Mouse (Mus musculus): Measurements from ENCODE around the gene Sigirr.

The Sigirr gene

GRCm38 (mm10) chr7:141097177-141097576, 3.2 kb downstream of the Sigirr start:
- DNase-seq (ENCODE audit: low read depth, low spot score), result no peak

DNA sequence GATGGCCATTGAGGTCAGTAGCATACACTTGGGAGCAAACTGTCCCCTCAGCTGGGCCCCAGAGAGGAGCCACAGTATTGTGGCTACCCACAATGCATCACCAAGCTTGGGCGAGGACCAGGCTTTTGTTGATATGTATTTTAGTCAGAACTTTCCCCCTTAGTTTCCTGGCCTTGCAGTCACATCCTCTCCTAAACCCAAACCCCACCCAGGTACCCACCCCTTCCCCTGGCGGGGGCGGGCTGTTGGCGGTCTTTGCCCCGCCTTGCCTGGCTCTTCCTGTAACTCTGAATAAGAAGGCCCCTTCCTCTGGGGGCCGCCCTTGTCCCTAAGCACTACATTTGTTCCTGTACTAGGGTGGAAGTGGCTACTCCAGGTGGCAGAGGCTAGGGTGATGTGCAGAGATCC, 3.7 kb downstream of the Sigirr start:
- no peak for DNase-seq (ENCODE audit: low read depth, low spot score)

DNA sequence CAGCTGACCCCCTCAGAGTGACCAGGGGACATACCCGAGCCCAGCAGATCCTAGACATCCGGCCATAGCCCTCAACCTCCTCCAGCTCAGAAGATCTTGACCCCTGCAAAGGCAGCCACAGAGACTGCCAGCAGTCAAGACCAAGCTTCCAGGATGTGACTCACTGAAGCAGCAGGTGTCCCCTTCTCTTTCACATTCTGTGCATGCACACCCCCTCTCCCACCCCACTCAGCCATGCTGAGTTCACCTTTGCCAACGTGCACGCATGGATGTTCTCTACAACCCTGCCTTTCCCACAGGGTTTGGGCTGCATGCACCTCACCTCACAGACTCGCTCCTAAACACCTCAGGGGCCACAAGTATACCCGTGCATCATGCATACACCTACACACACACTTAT, 4.4 kb downstream of the Sigirr start:
- no peak for DNase-seq (ENCODE audit: low read depth, low spot score)

GRCm38 (mm10) chr7:141094487-141095205, 5.7 kb downstream of the Sigirr start:
- DNase-seq (ENCODE audit: low read depth, low spot score), result no peak

- no peak for DNase-seq (ENCODE audit: low read depth, low spot score)
Measured at GRCm38 (mm10) chr7:141093950-141094349, 6.4 kb downstream of the Sigirr start.

DNA sequence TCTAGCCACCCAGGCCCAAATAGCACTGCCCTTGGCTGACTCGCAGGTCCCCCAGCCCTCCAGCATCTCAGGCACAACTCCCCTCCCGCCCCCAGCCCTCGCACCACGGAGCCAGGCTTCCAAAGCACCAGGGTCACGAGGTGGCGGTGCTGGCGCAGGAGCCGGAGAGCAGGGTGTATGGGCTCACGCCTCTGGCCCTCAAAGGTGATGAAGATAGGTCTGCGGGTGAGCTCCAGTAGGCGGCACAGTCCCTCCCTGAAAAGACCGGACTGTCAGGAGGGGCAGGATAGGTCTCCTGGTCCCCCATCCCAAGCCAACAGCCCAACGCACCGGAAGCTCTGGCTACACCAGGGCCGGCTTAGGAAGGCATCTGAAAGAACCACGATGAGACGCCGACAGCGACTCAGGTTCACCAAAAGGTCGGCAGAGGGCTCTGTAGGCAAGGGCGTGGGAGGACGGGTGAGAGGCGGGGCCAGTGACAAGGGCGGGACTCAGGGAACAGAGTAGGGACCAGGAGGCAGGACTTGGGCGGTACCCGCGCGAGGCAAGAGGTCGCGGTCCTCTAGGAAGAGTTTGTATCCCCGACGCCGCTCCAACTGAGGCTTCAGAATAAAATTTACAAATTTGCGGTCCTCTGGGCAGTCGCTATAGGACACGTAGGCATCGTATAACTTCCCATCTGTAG, 8.2 kb downstream of the Sigirr start:
- peak; percentile 69 for DNase-seq (ENCODE audit: low read depth, low spot score)

DNA sequence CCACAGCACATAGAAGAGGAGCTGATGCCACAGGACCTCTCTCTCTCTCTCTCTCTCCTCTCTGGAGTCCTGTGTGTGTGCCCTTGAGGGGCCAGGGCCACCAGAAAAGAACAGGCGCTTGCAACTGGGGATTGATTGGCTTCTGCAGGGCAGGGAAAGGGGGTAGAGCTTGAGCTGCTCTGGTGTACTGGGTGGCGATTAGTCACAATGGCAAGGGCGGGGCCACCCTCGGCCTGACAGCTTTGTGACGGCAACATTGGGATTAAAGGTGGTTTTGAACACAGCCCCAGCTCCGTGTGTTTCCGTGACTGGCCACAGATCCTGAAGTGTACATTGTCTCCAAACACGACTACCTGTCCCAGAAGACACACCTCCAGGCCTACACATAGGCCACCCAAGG, 10.1 kb downstream of the Sigirr start:
- no peak for DNase-seq (ENCODE audit: low read depth, low spot score)

DNA sequence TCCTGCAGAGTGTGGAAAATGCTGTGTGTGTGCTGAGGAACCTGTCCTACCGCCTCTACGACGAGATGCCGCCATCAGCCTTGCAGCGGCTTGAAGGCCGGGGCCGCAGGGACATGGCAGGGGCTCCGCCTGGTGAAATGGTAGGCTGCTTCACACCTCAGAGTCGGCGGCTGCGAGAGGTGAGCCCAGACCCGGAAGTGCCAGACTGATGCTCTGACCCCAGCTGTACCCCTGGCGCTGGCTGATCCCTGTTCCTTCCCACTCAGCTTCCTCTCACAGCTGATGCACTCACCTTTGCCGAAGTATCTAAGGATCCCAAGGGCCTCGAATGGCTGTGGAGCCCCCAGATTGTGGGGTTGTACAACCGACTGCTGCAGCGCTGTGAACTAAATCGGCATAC, 11.9 kb downstream of the Sigirr start:
- DNase-seq (ENCODE audit: low read depth, low spot score), result no peak

DNA sequence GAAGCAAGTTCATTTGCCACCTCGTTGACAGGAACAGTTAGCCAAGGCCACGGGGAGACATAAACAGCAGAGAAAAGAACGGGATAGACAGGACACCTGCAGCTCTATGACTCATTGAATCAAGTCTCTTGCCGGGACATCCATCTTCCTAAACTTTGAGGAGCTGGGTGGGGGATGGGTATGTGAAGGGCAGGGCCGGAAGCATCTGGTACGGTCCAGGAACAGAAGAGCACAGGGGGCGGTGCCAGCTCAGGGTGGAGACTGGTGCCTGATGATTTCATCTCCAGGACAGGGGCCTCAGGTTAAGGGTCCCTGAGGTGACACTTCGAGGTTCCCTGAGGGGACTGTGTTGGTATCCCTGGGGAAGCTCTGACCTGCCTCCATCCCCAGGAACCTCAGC, 12.5 kb downstream of the Sigirr start:
- DNase-seq (ENCODE audit: low read depth, low spot score), result no peak

DNA sequence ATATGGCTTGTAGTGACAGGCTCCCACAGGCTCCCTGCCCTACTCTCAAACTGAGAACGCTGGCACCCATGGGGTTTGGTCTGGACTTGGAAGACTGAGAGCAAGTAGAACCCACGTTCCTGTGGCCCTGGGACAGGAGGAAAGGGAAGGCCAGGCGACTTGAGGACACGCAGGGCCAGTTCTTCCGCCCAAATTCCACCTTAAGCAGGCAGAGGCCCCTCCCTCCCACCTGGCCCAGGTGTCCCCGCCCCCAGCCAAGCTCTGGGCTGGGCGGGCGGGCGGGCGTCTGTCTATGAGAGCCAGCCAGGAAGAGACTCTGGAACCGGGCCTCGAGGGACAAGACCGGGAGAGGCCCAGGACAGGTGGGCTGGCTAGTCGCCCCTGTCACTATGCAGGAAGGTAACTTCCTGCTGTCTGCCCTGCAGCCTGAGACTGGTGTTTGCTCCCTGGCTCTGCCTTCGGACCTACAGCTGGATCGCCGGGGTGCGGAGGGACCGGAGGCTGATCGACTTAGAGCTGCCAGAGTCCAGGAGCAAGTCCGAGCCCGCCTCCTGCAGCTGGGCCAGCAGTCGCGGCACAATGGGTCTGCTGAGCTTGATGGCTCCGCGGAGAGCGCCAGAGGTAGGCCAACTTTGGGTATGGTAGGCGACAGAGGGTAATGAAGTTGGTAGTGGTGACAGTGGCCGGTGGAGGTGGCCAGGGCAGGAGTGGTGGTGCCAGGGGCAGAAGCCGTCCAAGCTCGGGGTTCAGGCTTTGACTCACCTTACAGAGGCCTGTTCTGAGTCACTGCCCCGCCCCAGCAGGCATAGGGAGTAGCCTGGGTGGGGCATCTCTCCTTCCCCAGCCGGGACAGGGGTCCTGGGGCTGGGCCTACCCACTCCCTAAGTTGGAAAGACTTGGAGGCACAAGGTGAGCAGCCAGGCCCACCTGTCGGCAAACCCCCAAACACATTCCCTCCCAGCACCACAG, 20.6 kb downstream of the Sigirr start:
- DNase-seq (ENCODE audit: low read depth, low spot score), result no peak

DNA sequence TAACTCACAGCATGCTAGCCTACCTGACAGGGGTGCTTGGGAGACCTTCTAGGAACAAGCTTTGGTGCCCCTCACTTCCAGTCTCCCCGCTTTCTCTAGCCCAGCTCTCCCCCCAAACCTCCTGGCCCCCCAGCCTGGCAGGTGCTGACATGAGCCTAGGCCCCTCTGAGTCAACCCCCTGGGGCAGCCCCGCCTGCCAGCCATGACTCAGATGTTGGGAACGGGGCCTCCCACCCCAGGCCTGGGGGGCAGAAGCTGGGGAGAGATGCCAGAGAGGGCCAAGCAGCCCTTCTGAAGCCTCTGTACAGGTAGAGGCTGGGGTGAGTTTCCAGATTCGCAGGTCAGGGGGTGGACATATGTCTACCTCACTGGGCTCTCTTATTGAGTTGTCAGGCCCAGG, 21.5 kb downstream of the Sigirr start:
- no peak for DNase-seq (ENCODE audit: low read depth, low spot score)

- no peak for DNase-seq (ENCODE audit: low read depth, low spot score)
Measured at GRCm38 (mm10) chr7:141077841-141078240, 22.5 kb downstream of the Sigirr start, which contains the start of gene Pkp3. Gene Pkp3 (plus strand): TSS chr7:141078218.

- no peak for DNase-seq (ENCODE audit: low read depth, low spot score)
Measured at GRCm38 (mm10) chr7:141073782-141074181, 26.6 kb downstream of the Sigirr start.

- no peak for DNase-seq (ENCODE audit: low read depth, low spot score)
Measured at GRCm38 (mm10) chr7:141072017-141072745, 28.2 kb downstream of the Sigirr start.

DNA sequence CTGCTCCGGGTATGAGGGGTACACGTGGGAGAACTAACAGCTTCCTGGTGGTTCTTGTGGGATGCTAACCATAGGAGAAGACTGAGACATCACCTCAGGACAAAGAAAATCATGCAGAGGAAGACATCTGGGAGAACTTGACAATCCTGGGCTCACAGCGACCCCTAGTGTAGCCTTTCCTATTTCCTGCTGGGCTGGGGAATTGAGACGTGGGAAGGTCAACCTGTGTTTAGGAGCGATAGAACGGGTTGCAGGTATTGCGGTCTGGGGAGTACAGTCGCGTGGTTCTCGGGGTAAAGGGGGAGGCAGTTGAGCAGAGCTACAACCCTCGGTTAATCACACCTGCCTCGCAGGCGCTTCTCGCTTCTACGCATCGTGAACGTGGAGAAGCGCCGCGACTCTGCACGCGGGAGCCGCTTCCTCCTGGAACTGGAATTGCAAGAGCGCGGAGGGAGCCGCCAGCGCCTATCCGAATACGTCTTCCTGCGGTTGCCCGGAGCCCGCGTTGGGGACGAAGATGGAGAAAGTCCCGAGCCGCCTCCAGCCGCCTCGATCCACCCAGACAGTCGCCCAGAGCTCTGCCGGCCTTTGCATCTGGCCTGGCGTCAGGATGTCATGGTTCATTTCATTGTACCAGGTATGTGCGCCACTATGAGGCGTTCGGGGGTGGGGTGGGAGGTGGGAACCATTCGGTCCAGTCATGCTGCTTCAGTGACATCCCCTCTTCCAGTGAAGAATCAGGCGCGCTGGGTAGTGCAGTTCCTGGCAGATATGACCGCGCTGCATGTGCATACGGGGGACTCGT, 30.1 kb downstream of the Sigirr start:
- peak; percentile 79 for DNase-seq (ENCODE audit: low read depth, low spot score)

GRCm38 (mm10) chr7:141068351-141068750, 32.0 kb downstream of the Sigirr start:
- no peak for DNase-seq (ENCODE audit: low read depth, low spot score)

GRCm38 (mm10) chr7:141064576-141064975, 35.8 kb downstream of the Sigirr start:
- DNase-seq (ENCODE audit: low read depth, low spot score), result no peak

DNA sequence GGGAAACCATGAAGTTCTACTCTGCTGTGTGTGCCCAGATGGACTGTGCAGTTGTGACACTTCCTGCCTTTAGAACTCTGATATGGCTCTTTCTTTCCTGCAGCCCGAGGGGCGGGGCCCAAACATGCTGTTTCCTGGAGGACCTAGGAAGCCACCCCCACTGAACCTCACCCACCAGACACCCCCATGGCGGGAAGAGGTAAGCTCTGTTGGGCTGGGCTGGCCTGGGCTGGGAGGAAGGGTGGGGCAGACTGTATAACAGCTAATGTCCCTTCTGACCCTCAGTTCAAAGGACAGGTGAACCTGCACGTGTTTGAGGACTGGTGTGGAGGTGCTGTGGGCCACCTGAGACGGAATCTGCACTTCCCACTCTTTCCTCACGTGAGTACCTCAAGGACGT, 36.2 kb downstream of the Sigirr start:
- no peak for DNase-seq (ENCODE audit: low read depth, low spot score)

DNA sequence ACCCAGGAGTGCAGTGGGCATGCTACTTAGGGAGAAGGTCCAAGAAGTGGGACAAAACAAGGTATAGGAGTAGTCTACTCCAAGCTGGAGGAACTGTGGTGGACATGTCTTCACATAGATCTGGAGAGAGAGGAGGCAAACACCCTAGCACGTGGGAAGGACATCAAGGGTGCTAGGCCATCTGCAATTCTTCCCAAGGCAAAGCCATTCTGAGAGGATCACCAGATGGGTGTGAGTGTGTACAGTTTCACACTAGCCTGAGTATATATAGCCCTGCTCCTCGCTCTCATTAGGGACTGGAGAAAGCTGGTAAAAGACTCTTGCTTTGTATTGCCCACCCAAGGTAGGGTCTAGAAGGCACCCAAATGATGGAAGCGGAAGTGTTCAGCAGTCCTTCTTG, 37.0 kb downstream of the Sigirr start:
- DNase-seq (ENCODE audit: low read depth, low spot score), result no peak

GRCm38 (mm10) chr7:141062525-141062924, 37.8 kb downstream of the Sigirr start:
- DNase-seq (ENCODE audit: low read depth, low spot score), result no peak

DNA sequence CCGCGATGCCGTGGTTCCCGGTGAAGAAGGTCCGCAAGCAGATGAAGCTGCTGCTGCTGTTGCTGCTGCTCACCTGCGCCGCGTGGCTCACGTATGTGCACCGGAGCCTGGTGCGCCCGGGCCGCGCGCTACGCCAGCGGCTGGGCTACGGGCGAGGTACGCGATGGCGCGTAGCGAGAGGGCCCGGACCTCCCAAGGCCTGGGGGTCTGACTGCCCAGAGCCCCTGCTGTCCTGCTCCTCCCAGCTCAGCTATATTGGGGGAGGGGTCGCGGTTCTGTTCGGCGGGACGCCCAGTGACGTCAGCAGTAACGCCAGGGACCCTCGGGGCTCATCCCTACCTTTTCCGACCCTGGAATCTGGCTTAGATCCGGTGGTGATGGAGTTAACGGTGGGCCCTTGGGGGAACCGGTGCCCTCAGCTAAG, 39.1 kb downstream of the Sigirr start:
- DNase-seq (ENCODE audit: low read depth, low spot score), result no peak

Measured in embryo, embryonic 11.5 days (tissue).